Mouse (Mus musculus) hematopoietic stem cell, adult 5-6 weeks (primary cell): Measurements from ENCODE around the gene Cfap70. TPM values are rescaled to one million over a fixed set of nuclear protein-coding genes. Genes with fewer than 3 reads are reported as not detected.

Experiments used
- ATAC-seq, 2 experiments: fragments of 125-278 bp in 1 of 2; replicated peaks in 1 of 2; 2 replicates each; pipeline ENCODE4 v1.8.0; 2016 to 2017; ENCODE audit warnings: inconsistent platforms in 2 of 2, mild to moderate bottlenecking in 2 of 2, moderate number of reproducible peaks in 2 of 2, low read depth in 1 of 2, moderate TSS enrichment in 1 of 2; ENCODE audit not compliant: low FRiP score in 2 of 2, poor library complexity in 2 of 2, severe bottlenecking in 2 of 2, insufficient read depth in 1 of 2, low TSS enrichment in 1 of 2
- total RNA-seq: library from RNA; stranded (forward); fragments of 172-1452, 232-1000 nt; gene quantifications from 2 replicates; pipeline ENCODE4 v1.2.3, GENCODE M21; 2017

Cfap70 gene
- total RNA-seq, 1 experiment from 2014 or later, result 1.0 TPM

- ATAC-seq, result no peak
Measured at GRCm38 (mm10) chr14:20436976-20437375, 15.1 kb downstream of the Cfap70 start.

GRCm38 (mm10) chr14:20432420-20432819 lies 19.6 kb downstream of the Cfap70 start:
- ATAC-seq, result no peak

GRCm38 (mm10) chr14:20431726-20432125 lies 20.3 kb downstream of the Cfap70 start:
- no peak for ATAC-seq

- no peak for ATAC-seq
Measured at GRCm38 (mm10) chr14:20429833-20430232, 22.2 kb downstream of the Cfap70 start.

- no peak for ATAC-seq
Measured at GRCm38 (mm10) chr14:20428593-20428992, 23.4 kb downstream of the Cfap70 start.

GRCm38 (mm10) chr14:20423046-20423445 lies 29.0 kb downstream of the Cfap70 start:
- no peak for ATAC-seq

DNA sequence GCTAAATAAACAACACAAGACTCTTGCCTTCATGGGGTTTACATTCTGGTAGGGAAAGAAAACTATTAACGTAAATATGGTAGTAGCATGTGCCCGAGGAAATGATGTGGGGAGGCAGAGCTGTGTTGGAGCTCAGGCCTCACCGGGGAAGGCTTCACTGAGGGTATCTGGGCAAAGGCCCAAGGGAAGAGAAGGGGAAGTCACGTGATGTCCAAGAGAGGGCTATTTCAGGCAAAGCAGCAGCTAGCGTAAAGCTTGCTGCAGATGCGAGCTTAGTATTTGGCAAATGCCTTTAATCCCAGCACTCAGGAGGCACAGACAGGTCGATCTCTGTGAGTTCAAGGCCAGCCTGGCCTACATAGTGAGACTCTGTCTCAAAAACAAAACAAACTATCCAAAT lies 29.8 kb downstream of the Cfap70 start:
- ATAC-seq, result peak; percentile 76 to 77

- ATAC-seq, result peak; percentile 82 to 84
Measured at GRCm38 (mm10) chr14:20400071-20400470, 52.0 kb downstream of the Cfap70 start.

- ATAC-seq, result peak in 1 of 2 experiments; percentile 42; a peak in 1 of 4 replicates
Measured at GRCm38 (mm10) chr14:20398864-20399263, 53.2 kb downstream of the Cfap70 start.

DNA sequence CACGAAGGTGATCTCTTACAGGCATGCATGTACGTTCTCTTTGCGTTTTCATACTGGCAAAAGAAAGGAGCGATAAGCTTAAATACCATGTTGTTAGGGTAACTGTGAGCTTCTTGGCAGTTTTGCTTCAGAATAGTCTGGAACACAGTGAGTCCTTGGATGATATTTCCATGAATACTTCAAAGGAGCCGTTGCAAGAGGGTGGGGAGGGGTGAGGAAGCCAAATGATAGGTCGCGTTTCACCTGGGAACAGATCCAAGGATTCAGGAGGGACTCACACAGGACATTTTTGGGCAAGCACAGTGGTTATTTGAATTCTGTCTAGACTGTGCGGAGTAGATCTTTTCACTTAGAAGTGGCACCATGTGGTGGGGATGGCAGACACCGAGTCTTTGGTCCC lies 54.8 kb downstream of the Cfap70 start:
- no peak for ATAC-seq

DNA sequence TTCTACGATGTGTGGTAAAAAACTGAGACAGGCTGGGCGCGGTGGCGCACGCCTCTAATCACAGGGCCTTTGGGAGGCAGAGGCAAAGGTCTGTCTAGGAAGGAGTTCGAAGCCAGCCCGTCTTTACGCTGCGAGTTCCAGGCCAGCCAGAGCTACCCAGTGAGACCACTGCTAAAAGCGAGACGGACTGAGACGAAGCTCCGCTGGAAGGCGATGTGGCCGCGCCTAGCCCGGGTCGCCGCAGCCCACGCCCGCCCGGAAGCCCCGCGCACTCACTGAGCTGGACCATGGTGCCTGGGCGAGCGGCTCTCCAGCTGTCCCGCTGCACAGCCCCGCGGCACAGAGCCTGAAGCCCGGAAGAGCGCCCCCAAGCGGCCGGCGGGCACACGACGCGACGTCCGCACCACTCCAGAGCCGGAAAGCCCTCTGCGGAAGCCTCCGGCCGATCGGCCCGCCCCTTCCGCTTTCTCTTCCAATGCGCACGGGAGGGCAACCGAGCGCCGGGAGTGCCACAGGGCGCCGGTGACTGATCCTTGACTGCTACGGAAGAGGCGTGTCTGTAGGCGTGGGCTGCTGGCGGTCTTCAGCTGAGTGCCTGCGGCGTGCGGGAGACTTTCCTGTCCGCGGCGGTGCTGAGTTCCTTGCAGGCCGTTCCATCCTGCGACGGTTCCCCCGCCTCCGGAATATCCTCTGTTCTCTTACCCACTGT lies 58.7 kb downstream of the Cfap70 start, which contains the start of gene Mrps16:
Gene Mrps16 (minus strand): TSS at position 430 of the 709 bp plus-strand sequence.
- peak; percentile 96 to 97 for ATAC-seq

DNA sequence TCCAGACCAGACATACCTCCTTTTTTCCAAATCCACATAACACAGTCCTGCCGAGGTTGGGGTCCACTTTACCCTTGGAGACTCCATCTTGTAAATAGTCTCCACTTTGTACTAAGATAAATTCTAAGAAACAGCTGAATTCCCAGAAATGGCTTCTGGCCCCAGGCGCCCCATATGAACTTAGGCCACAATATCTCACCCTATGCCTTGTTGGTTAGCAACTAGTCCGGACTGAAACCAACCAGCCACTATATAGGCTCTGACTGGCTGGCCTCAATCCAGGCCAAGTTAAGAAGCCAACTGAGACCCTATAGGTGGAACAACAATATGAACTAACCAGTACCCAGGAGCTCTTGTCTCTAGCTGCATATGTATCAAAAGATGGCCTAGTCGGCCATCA lies 59.7 kb downstream of the Cfap70 start:
- ATAC-seq, result no peak

DNA sequence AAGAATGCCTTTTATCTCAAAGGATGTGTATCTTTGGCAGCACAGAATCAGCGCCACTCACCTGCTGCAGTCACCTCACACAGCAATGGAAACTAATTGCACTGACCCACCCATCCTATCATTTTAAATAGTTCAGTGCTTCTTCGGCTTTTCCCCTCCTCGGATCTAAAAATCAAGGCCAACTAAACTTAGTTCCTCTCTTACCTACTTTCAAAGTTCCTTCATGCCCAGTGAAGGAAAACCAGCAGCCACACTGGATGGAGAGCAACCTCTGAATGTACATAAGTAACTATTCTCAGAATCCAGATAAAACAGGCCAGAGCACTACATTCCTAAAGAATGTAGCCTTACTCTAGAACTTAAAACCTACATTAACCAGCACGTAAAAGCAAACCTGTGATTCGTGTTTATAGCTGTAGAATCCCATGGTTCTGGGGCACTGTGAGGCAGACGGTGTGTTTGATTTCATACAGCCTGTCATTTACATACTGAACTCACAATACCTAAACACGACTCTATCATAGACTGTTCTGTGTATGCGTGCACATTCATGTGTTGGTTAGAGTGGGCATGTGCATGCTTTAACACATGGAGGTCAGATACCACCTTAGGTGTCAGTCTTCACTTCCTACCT lies 62.5 kb downstream of the Cfap70 start:
- ATAC-seq, result no peak

DNA sequence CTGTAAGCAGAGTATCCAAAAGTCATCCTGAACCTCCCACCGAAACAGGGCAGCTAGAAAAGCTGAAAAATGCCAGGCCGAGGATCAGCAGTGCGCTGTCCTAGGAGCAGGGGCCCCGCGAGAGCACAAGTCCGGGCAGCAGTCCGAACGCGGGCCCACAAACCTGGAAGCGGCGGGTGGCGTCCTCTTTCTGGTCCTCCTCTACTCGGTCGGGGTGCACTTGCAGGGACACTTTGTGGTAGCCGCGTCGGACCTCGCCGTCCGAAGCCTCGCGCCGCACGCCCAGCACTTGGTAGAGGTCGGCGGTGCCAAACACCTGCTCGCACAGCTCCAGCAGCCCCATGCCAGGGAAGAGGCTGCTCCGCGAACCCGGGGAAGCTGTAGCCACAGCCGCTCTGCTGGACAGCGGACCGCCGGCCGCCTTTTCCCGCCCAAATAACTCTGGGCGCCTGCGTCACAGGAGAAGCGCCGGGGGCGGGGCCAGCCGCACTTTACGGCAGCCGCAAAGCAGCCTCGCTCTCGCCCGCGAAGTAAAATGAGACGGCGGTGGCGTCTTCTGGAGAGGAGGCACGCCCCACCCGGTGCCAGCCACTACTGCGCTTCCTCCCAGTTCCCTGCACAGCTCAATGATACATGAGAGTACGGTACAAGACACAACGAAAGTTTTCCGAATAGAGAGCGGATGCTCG lies 63.4 kb downstream of the Cfap70 start, which contains the start of gene Dnajc9:
Gene Dnajc9 (minus strand): TSS at position 470 of the 689 bp plus-strand sequence.
- ATAC-seq, result peak; percentile 68 to 71

GRCm38 (mm10) chr14:20379753-20380430 lies 72.1 kb downstream of the Cfap70 start:
- ATAC-seq, result peak in 1 of 2 experiments; percentile 53; a peak in 2 of 4 replicates

GRCm38 (mm10) chr14:20379087-20379640 lies 72.9 kb downstream of the Cfap70 start:
- 0 out of 4 replicates have a peak, but pooled peaks of 1 of the 2 experiments have one; percentile 23 for ATAC-seq

DNA sequence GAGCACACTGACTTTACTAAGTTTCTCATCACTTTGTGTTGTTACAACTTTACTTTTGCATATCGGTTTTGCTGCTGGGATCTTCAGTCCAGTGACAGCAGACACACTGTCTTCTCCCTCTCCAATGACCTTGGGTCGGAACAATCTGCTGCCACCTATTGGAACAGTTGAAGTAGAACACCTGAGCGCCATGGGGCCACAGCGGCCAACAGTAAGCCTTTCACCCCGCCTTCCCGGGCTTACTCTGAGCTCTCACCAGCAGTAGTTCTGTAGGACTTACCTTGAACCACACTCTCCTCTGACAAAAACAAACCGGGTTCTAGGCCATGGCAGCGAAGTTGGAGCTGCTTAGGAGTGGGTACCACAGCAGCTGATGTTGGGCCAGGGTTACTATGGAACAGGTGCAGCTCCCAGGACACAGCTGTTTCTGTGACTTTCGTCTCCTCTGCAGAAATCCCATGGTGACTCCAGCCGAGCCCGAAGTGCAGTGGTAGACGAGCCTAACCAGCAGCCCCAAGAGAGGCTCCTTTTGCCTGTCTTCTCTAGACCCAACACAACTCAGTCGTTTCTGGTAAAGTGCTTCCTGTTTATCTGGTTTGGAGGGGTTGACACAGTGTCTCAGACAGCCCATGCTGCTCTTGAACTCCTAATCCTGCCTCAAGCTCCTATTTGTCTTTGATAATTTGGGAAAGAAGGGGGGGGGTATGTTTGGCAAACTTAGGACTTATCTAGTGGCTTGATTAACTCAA lies 73.5 kb downstream of the Cfap70 start:
- peak; percentile 81 to 94 for ATAC-seq
